In genomic region chr9:48795095-48795494, GRCm38 (mm10) we compare ENCODE assay signal across 11 mouse cellular contexts. TPM values are rescaled to one million over a fixed set of nuclear protein-coding genes. Genes with fewer than 3 reads are reported as not detected.
DNase-seq lines count a peak whose midpoint lies in the region; ATAC-seq and TF ChIP-seq lines count a peak whose summit lies in the region.
"Had no signal": no experiment of that assay in that cellular context is flagged by ENCODE, and none has a peak within 500 bp of the region (broad histone marks: within the 10 kb centered on the region; RNA-seq: fewer than 3 reads in every experiment).

No protein-coding gene starts in this region.

- H3K4me3 ChIP-seq in intestine, embryonic 15.5 days (replicated peaks) = no peak overlapping the region
- no peak overlapping the region for H3K4me3 ChIP-seq in intestine, embryonic 16.5 days (ENCODE audit: low read length)
- no peak overlapping the region for H3K4me3 ChIP-seq in MEL (ENCODE audit: control insufficient read depth in 1 of 2, insufficient read depth in 1 of 2, low read depth in 2 of 2, low read length in 2 of 2)
- no peak overlapping the region for H3K4me3 ChIP-seq in embryonic facial prominence, embryonic 12.5 days
- H3K4me3 ChIP-seq: heart, embryonic 13.5 days; lung, embryonic 15.5 days; midbrain, embryonic 13.5 days had no signal

- TF ChIP-seq RAD21 in MEL (IDR thresholded peaks at IDR 0.05; ENCODE audit: low read depth, low read length) = no peak

- no peaks in the 10 kb centered on the region for H3K9me3 ChIP-seq in intestine, embryonic 15.5 days
- H3K9me3 ChIP-seq in intestine, embryonic 16.5 days (ENCODE audit: control insufficient read depth, low read length) = no peaks in the 10 kb centered on the region
- no peaks in the 10 kb centered on the region for H3K9me3 ChIP-seq in MEL (replicated peaks; ENCODE audit: insufficient read depth, low read length)
- H3K9me3 ChIP-seq in embryonic facial prominence, embryonic 12.5 days = no peaks in the 10 kb centered on the region
- H3K9me3 ChIP-seq: heart, embryonic 13.5 days; lung, embryonic 15.5 days; midbrain, embryonic 13.5 days had no signal

- peak; percentile 71; the same call in 1 of the 2 replicates for ATAC-seq in intestine, embryonic 15.5 days
- no peak for ATAC-seq in intestine, embryonic 16.5 days
- ATAC-seq in embryonic facial prominence, embryonic 12.5 days (ENCODE audit: insufficient number of reproducible peaks, insufficient read depth, low FRiP score, low TSS enrichment) = no peak
- ATAC-seq: hindbrain, postnatal 0 days; midbrain, embryonic 13.5 days had no signal

- no peak overlapping the region for H3K9ac ChIP-seq in intestine, embryonic 15.5 days
- no peak overlapping the region for H3K9ac ChIP-seq in intestine, embryonic 16.5 days (ENCODE audit: low read depth, low read length)
- H3K9ac ChIP-seq in MEL (ENCODE audit: control insufficient read depth, low read depth, low read length, poor library complexity, severe bottlenecking) = no peak overlapping the region
- H3K9ac ChIP-seq in embryonic facial prominence, embryonic 12.5 days = 0 out of 2 replicates have a peak overlapping the region, but pooled peaks have one; percentile 15
- H3K9ac ChIP-seq: heart, embryonic 13.5 days; lung, embryonic 15.5 days; midbrain, embryonic 13.5 days had no signal

- DNase-seq in MEL (ENCODE audit: low read depth, low spot score) = peak; percentile 74
- DNase-seq in retina, embryonic 14.5 days (ENCODE audit: low spot score) = peak; percentile 27
- DNase-seq in kidney, adult 9 months = no peak
- no peak for DNase-seq in ovary, postnatal 36 days (ENCODE audit: low spot score)

- TF ChIP-seq CTCF in MEL (IDR thresholded peaks at IDR 0.05 in 2 of 3, conservative IDR thresholded peaks at IDR 0.05 in 1 of 3; ENCODE audit: control insufficient read depth in 1 of 3, insufficient read depth in 1 of 3, low read depth in 2 of 3, low read length in 3 of 3, poor library complexity in 1 of 3, severe bottlenecking in 1 of 3) = no peak

- H3K27me3 ChIP-seq in intestine, embryonic 15.5 days (replicated peaks) = no peaks in the 10 kb centered on the region
- no peaks in the 10 kb centered on the region for H3K27me3 ChIP-seq in intestine, embryonic 16.5 days (replicated peaks; ENCODE audit: control insufficient read depth, insufficient read depth, low read length)
- no peaks in the 10 kb centered on the region for H3K27me3 ChIP-seq in MEL (ENCODE audit: control insufficient read depth in 1 of 2, insufficient read depth in 2 of 2, low read length in 2 of 2)
- H3K27me3 ChIP-seq in embryonic facial prominence, embryonic 12.5 days = no peaks in the 10 kb centered on the region
- H3K27me3 ChIP-seq: midbrain, embryonic 13.5 days had no signal

- 22% methylated on average over 8 of the region's 8 CpGs for WGBS in intestine, embryonic 15.5 days
- 24% methylated on average over 8 of the region's 8 CpGs for WGBS in intestine, embryonic 16.5 days
- 15% methylated on average over 8 of the region's 8 CpGs for WGBS in embryonic facial prominence, embryonic 12.5 days

- no peak overlapping the region for H3K4me2 ChIP-seq in intestine, embryonic 15.5 days (replicated peaks)
- H3K4me2 ChIP-seq in intestine, embryonic 16.5 days (ENCODE audit: low read depth, low read length) = no peak overlapping the region
- no peak overlapping the region for H3K4me2 ChIP-seq in embryonic facial prominence, embryonic 12.5 days (replicated peaks)
- H3K4me2 ChIP-seq: heart, embryonic 13.5 days; lung, embryonic 15.5 days; midbrain, embryonic 13.5 days had no signal

- TF ChIP-seq POLR2A in MEL (IDR thresholded peaks at IDR 0.05; ENCODE audit: control insufficient read depth in 1 of 2, insufficient read depth in 1 of 2, low read depth in 1 of 2, low read length in 2 of 2, poor library complexity in 1 of 2) = no peak

- TF ChIP-seq EP300 in MEL (IDR thresholded peaks at IDR 0.05; ENCODE audit: low read depth in 1 of 2, low read length in 2 of 2) = peak in 1 of 2 experiments; percentile 59; a peak in 2 of 4 replicates

- peaks cover 7% of the 10 kb centered on the region for H3K4me1 ChIP-seq in intestine, embryonic 15.5 days (replicated peaks)
- H3K4me1 ChIP-seq in intestine, embryonic 16.5 days (ENCODE audit: control insufficient read depth, insufficient read depth, low read length) = no peaks in the 10 kb centered on the region
- H3K4me1 ChIP-seq in MEL (ENCODE audit: control insufficient read depth in 1 of 2, insufficient read depth in 2 of 2, low read length in 2 of 2) = peaks cover 23 to 31% of the 10 kb centered on the region in 2 experiments
- H3K4me1 ChIP-seq in embryonic facial prominence, embryonic 12.5 days = peaks cover 8% of the 10 kb centered on the region

- no peaks in the 10 kb centered on the region for H3K36me3 ChIP-seq in intestine, embryonic 15.5 days
- H3K36me3 ChIP-seq in intestine, embryonic 16.5 days (ENCODE audit: control insufficient read depth, insufficient read depth, low read length) = no peaks in the 10 kb centered on the region
- peaks cover 0 to 26% of the 10 kb centered on the region in 2 experiments; a peak in 2 of 4 replicates for H3K36me3 ChIP-seq in MEL (ENCODE audit: control insufficient read depth in 1 of 2, insufficient read depth in 2 of 2, low read length in 2 of 2)
- H3K36me3 ChIP-seq in embryonic facial prominence, embryonic 12.5 days = no peaks in the 10 kb centered on the region
- H3K36me3 ChIP-seq: heart, embryonic 13.5 days; lung, embryonic 15.5 days; midbrain, embryonic 13.5 days had no signal

- H3K27ac ChIP-seq in intestine, embryonic 15.5 days = no peak overlapping the region
- no peak overlapping the region for H3K27ac ChIP-seq in intestine, embryonic 16.5 days (ENCODE audit: low read length)
- H3K27ac ChIP-seq in MEL (ENCODE audit: control insufficient read depth, low read depth, low read length) = peak overlapping the region; percentile 41; the same call in 1 of the 2 replicates
- H3K27ac ChIP-seq in embryonic facial prominence, embryonic 12.5 days = peak overlapping the region; percentile 23; the same call in 1 of the 2 replicates
- H3K27ac ChIP-seq: heart, embryonic 13.5 days; hindbrain, postnatal 0 days; lung, embryonic 15.5 days; midbrain, embryonic 13.5 days had no signal

- H3K79me2 ChIP-seq in MEL (ENCODE audit: control insufficient read depth, insufficient read depth, low read length, poor library complexity) = no peaks in the 10 kb centered on the region

TF ChIP-seq in MEL, 35 proteins besides CTCF, POLR2A, EP300 and RAD21:
- TF ChIP-seq ETS1 (IDR thresholded peaks at IDR 0.05; ENCODE audit: low read depth, low read length) (peak; percentile 42; the same call in 1 of the 2 replicates), RCOR1 (IDR thresholded peaks at IDR 0.05; ENCODE audit: low read depth, low read length) (no peak), CHD2 (IDR thresholded peaks at IDR 0.05; ENCODE audit: low read length) (no peak), TAL1 (IDR thresholded peaks at IDR 0.05; ENCODE audit: low read length) (no peak), GATA1 (IDR thresholded peaks at IDR 0.05; ENCODE audit: low read depth, low read length) (peak; percentile 87), USF1 (IDR thresholded peaks at IDR 0.05; ENCODE audit: low read depth, low read length) (no peak), MXI1 (IDR thresholded peaks at IDR 0.05; ENCODE audit: low read depth, low read length) (no peak), JUND (IDR thresholded peaks at IDR 0.05; ENCODE audit: low read depth, low read length) (no peak), ZC3H11A (IDR thresholded peaks at IDR 0.05; ENCODE audit: low read depth, low read length) (no peak), NRF1 (IDR thresholded peaks at IDR 0.05; ENCODE audit: insufficient read depth, low read depth, low read length, poor library complexity, severe bottlenecking) (no peak), MYC (IDR thresholded peaks at IDR 0.05; ENCODE audit: low read depth, low read length) (no peak), CHD1 (IDR thresholded peaks at IDR 0.05; ENCODE audit: low read depth, low read length) (no peak), ZNF384 (IDR thresholded peaks at IDR 0.05; ENCODE audit: low read depth, low read length) (no peak), POLR2AphosphoS2 (IDR thresholded peaks at IDR 0.05; ENCODE audit: low read length) (no peak), MEF2A (IDR thresholded peaks at IDR 0.05; ENCODE audit: extremely low read depth, insufficient replicate concordance, low read depth, low read length, poor library complexity, severe bottlenecking) (no peak), ZMIZ1 (IDR thresholded peaks at IDR 0.05; ENCODE audit: low read depth, low read length) (no peak), ELF1 (IDR thresholded peaks at IDR 0.05; ENCODE audit: low read depth, low read length) (no peak), MYB (IDR thresholded peaks at IDR 0.05; ENCODE audit: low read depth, low read length) (no peak), TBP (IDR thresholded peaks at IDR 0.05; ENCODE audit: low read depth, low read length) (no peak), TCF12 (IDR thresholded peaks at IDR 0.05; ENCODE audit: low read depth, low read length) (peak; percentile 36; the same call in 1 of the 2 replicates), BHLHE40 (IDR thresholded peaks at IDR 0.05; ENCODE audit: borderline replicate concordance, low read depth, low read length) (no peak), SIN3A (IDR thresholded peaks at IDR 0.05; ENCODE audit: low read length) (0 out of 2 replicates have a peak, but pooled peaks have one; percentile 18), SMC3 (IDR thresholded peaks at IDR 0.05; ENCODE audit: low read depth, low read length) (no peak), MAZ (IDR thresholded peaks at IDR 0.05; ENCODE audit: low read depth, low read length) (0 out of 2 replicates have a peak, but pooled peaks have one; percentile 9), NELFE (IDR thresholded peaks at IDR 0.05; ENCODE audit: low read depth, low read length) (no peak), ZKSCAN1 (IDR thresholded peaks at IDR 0.05; ENCODE audit: low read depth, low read length) (no peak), POLR2AphosphoS5 (IDR thresholded peaks at IDR 0.05; ENCODE audit: borderline replicate concordance, low read depth, low read length) (no peak), HCFC1 (IDR thresholded peaks at IDR 0.05; ENCODE audit: low read depth, low read length) (no peak), KAT2A (conservative IDR thresholded peaks at IDR 0.05; ENCODE audit: low read depth, low read length) (no peak)

RNA-seq across cellular contexts. Expression of gene Zbtb16, which starts 40.9 kb away (rescaled TPM):
- polyA plus RNA-seq in intestine, embryonic 15.5 days (2015; fragmentation: Nextera tagmentation; extraction: Ambion mirVana) = 2.0 and 2.4 TPM in 2 replicates
- 1.9 and 2.4 TPM in 2 replicates for polyA plus RNA-seq in intestine, embryonic 16.5 days (2015; fragmentation: Nextera tagmentation; extraction: Ambion mirVana)
- 0.04 and 0.07 TPM in 2 replicates for total RNA-seq in MEL (2012; rRNA removed)
- polyA plus RNA-seq in MEL (2012; ENCODE audit: insufficient read depth in 1 of 2, insufficient read length in 2 of 2, low read depth in 1 of 2, low replicate concordance in 2 of 2, missing spikeins in 1 of 2) = under 1 TPM in 1 of 2 experiments, not detected in 1; 0.72 TPM
- 4.1 and 5.2 TPM in 2 replicates for polyA plus RNA-seq in embryonic facial prominence, embryonic 12.5 days (2016; fragmentation: Nextera tagmentation; extraction: Ambion mirVana)

Comparison
In these comparisons a context has a peak if more than half of its experiments do, and no peak if none do; other contexts are left out.
1. H3K27ac ChIP-seq: peak in MEL (single experiment) and embryonic facial prominence, embryonic 12.5 days (single experiment); none in intestine, embryonic 15.5 days (single experiment) and intestine, embryonic 16.5 days (single experiment).
2. DNase-seq: peak in MEL (single experiment) and retina, embryonic 14.5 days (single experiment); none in kidney, adult 9 months (single experiment) and ovary, postnatal 36 days (single experiment).